Mouse (Mus musculus) telencephalon, adult 2 months (tissue): Measurements from ENCODE around the gene Pi16.

Experiments
- DNase-seq: peaks from one replicate; pipeline ENCODE4 v3.0.0-alpha.2; 2011; ENCODE audit warnings: low read depth, low spot score

Pi16 gene

GRCm38 (mm10) chr17:29356882-29357281, 39.4 kb downstream of the Pi16 start:
- no peak for DNase-seq

DNA sequence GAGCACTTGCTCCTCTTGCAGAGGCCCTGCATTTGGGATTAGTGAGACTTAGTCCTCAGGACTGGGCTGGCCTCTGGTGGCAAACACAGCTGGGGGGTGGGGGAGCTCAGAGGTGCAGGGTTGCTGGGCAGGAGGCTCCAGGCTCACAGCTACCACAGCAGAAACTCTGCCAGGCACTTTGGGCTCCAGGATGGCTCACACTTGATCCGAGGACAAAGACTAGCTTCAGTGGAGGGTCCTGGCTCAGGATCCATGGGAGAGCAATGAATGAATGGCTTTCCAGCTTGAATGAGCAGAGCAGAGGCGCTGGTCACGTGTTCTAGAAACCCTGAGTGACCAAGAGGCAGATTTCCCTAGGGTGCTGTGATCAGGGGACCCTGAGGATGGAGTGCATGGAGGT, 41.4 kb downstream of the Pi16 start:
- no peak for DNase-seq

- no peak for DNase-seq
Measured at GRCm38 (mm10) chr17:29360761-29361221, 43.3 kb downstream of the Pi16 start, which contains the start of gene Fgd2. Gene Fgd2 (plus strand): TSS chr17:29360914.

DNA sequence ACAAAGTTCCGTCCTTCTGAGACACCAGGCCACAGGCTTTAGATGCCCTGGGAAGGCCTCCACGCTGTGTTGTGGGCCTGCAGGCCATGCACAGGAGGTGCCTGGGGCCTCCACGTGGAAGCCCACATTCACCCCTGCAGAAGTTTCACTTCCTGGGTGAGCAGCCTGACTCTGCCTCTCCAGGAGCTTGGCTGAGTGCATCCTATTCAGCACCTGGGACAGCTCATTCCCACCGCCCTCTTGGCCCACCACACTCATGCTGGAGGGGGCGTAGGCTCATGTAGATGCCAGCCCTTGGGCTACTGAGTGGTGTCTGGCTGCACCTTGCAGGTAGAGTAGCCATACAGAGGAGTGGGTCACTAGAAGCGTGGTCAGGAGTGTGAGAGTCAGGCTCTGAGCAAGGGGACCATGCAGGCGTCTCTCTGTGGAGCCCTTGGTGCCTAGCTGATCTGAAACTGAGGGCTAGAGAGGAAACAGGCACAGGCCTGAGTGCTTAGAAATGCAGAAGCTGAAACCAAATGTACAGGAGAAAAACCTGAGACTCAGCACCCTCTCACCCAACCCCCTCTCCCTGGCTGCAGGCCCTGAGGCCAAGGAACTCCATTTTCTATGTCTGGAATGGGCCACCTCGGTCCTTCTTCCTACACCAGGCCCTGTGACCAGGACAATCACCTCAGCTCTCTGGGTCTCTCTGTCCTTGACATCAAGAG, 44.7 kb downstream of the Pi16 start:
- DNase-seq: no peak

DNA sequence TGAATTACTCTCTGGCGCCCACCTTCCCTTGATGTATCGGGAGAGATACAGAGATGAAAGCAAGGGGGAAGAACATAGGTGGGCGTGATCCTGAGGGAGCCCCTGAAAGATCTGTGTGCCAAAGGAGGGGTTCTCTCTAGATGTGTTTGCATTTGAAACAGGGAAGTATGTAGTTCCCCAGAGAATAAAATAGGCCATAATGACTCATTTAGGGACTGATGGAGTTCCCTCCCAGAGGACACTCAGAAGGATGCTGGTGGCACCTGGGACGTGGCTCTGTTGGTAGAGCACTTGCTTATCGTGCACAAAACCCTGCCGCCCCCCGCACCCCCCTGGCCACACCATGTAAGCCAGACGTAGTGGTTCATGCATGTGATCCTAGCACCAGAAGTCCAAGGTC, 45.6 kb downstream of the Pi16 start:
- DNase-seq: no peak

- DNase-seq: no peak
Measured at GRCm38 (mm10) chr17:29365105-29365621, 47.7 kb downstream of the Pi16 start.

- no peak for DNase-seq
Measured at GRCm38 (mm10) chr17:29368726-29369125, 51.2 kb downstream of the Pi16 start.

- peak; percentile 71 for DNase-seq
Measured at GRCm38 (mm10) chr17:29370984-29371723, 53.7 kb downstream of the Pi16 start.

GRCm38 (mm10) chr17:29375871-29376270, 58.4 kb downstream of the Pi16 start:
- no peak for DNase-seq

GRCm38 (mm10) chr17:29378056-29378455, 60.6 kb downstream of the Pi16 start:
- no peak for DNase-seq
